Mouse (Mus musculus) thymus, adult 2 months (tissue): ENCODE results near the gene Myo18b.

Source experiments
- CTCF ChIP-seq: fragments of 200-500 bp; IDR thresholded peaks from 2 replicates; pipeline ENCODE4 v1.5.1; 2012; ENCODE audit warnings: mild to moderate bottlenecking, control low read depth, low read length, moderate library complexity, borderline replicate concordance; ENCODE audit not compliant: control insufficient read depth, poor library complexity, insufficient read depth; ENCODE audit errors: extremely low read depth
- POLR2A ChIP-seq: fragments of 200-500 bp; IDR thresholded peaks from 2 replicates; pipeline ENCODE4 v1.6.1; 2012; ENCODE audit warnings: mild to moderate bottlenecking, low read length, control low read depth, moderate library complexity; ENCODE audit not compliant: control insufficient read depth, poor library complexity, insufficient read depth; ENCODE audit errors: extremely low read depth

- TF ChIP-seq POLR2A: no peak
- TF ChIP-seq CTCF: no peak
These were observed 186.3 kb downstream of the Myo18b start for GRCm38 (mm10) chr5:112709831-112710230.
